Mouse (Mus musculus) embryonic fibroblast, embryonic 13.5 days (primary cell): ENCODE measurements around the gene Usp38. TPM values are rescaled to one million over a fixed set of nuclear protein-coding genes. Genes with fewer than 3 reads are reported as not detected.

Source experiments
- H3K27ac ChIP-seq: 2 replicates; pipeline ENCODE4 v1.5.1; 2012; ENCODE audit warnings: low read length, control low read depth, inconsistent platforms; ENCODE audit not compliant: insufficient read depth
- H3K4me1 ChIP-seq: 2 replicates; pipeline ENCODE4 v1.6.1; 2011; ENCODE audit warnings: low read length; ENCODE audit not compliant: control insufficient read depth, insufficient read depth
- H3K4me3 ChIP-seq: 2 replicates; pipeline ENCODE4 v1.5.1; 2011; ENCODE audit warnings: mild to moderate bottlenecking, control low read depth, low read length; ENCODE audit not compliant: insufficient read depth
- CTCF ChIP-seq: IDR thresholded peaks from 2 replicates; pipeline ENCODE4 v1.5.1; 2011; ENCODE audit warnings: mild to moderate bottlenecking, control low read depth, low read length, moderate library complexity, borderline replicate concordance; ENCODE audit not compliant: insufficient read depth
- POLR2A ChIP-seq: IDR thresholded peaks from 2 replicates; pipeline ENCODE4 v1.6.1; 2011; ENCODE audit warnings: low read depth, mild to moderate bottlenecking, control low read depth, low read length, moderate library complexity
- polyA plus RNA-seq: library from polyadenylated mRNA; stranded (reverse); fragments of >200 nt; gene quantifications from 2 replicates; pipeline ENCODE4 v1.2.4, GENCODE M21; 2011; ENCODE audit warnings: low read depth; ENCODE audit not compliant: missing spikeins, insufficient read length

Usp38 gene
- polyA plus RNA-seq, 1 experiment: 17.6 TPM

- TF ChIP-seq CTCF: no peak
- TF ChIP-seq POLR2A: no peak
- H3K4me1 ChIP-seq: peaks cover 6% of the 10 kb centered on the region; the same call in 1 of the 2 replicates
- H3K4me3 ChIP-seq: no peak overlapping the region
- 0 out of 2 replicates have a peak overlapping the region, but pooled peaks have one; percentile 21 for H3K27ac ChIP-seq
Observed at GRCm38 (mm10) chr8:80962592-80962983, 52.1 kb downstream of the Usp38 start.

GRCm38 (mm10) chr8:80961937-80962591, 52.7 kb downstream of the Usp38 start:
- peaks cover 6% of the 10 kb centered on the region; the same call in 1 of the 2 replicates for H3K4me1 ChIP-seq
- H3K4me3 ChIP-seq: no peak overlapping the region
- peak overlapping the region; percentile 55; the same call in 1 of the 2 replicates for H3K27ac ChIP-seq
- TF ChIP-seq POLR2A (no peak), CTCF (no peak)

GRCm38 (mm10) chr8:80961070-80961609, 53.6 kb downstream of the Usp38 start:
- Histone ChIP-seq H3K4me3 (no peak overlapping the region), H3K4me1 (peaks cover 6% of the 10 kb centered on the region; the same call in 1 of the 2 replicates)
- TF ChIP-seq CTCF (no peak), POLR2A (no peak)

GRCm38 (mm10) chr8:80959588-80960268, 55.0 kb downstream of the Usp38 start:
- Histone ChIP-seq H3K27ac (no peak overlapping the region), H3K4me1 (peaks cover 6% of the 10 kb centered on the region; the same call in 1 of the 2 replicates), H3K4me3 (no peak overlapping the region)
- TF ChIP-seq POLR2A (no peak), CTCF (no peak)

More at GRCm38 (mm10) chr8:80961070-80961609, 53.6 kb downstream of the Usp38 start:
- H3K27ac ChIP-seq: no peak overlapping the region

DNA sequence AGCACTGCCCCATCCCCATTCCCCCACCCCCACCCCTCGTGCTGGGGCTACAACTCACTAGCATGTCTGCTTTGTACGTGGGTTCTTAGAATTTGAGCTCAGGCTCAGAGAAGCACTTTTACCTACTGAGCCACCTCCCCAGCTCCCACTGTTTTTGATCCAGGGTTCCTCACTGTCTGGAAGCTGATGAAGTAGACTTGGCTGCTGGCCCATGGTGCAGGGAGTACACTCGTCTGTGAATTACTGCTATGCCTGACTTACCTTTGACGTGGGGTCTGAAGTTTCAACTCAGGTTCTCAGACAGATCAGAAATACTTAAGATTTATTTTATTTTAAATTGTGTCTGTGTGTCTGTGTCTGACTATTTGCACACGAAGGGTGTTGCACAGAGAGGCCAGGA, 57.0 kb downstream of the Usp38 start:
- no peak overlapping the region for H3K27ac ChIP-seq
- peaks cover 6% of the 10 kb centered on the region; the same call in 1 of the 2 replicates for H3K4me1 ChIP-seq
- no peak overlapping the region for H3K4me3 ChIP-seq
- TF ChIP-seq CTCF (no peak), POLR2A (no peak)

- Histone ChIP-seq H3K27ac (no peak overlapping the region), H3K4me3 (no peak overlapping the region), H3K4me1 (no peaks in the 10 kb centered on the region; the same call in 1 of the 2 replicates)
- TF ChIP-seq CTCF (no peak), POLR2A (no peak)
Observed at GRCm38 (mm10) chr8:80952973-80953372, 61.8 kb downstream of the Usp38 start.

- no peak overlapping the region for H3K27ac ChIP-seq
- H3K4me1 ChIP-seq: no peaks in the 10 kb centered on the region; the same call in 1 of the 2 replicates
- TF ChIP-seq POLR2A: no peak
- TF ChIP-seq CTCF: no peak
- H3K4me3 ChIP-seq: no peak overlapping the region
Observed at GRCm38 (mm10) chr8:80952235-80952915, 62.4 kb downstream of the Usp38 start.

DNA sequence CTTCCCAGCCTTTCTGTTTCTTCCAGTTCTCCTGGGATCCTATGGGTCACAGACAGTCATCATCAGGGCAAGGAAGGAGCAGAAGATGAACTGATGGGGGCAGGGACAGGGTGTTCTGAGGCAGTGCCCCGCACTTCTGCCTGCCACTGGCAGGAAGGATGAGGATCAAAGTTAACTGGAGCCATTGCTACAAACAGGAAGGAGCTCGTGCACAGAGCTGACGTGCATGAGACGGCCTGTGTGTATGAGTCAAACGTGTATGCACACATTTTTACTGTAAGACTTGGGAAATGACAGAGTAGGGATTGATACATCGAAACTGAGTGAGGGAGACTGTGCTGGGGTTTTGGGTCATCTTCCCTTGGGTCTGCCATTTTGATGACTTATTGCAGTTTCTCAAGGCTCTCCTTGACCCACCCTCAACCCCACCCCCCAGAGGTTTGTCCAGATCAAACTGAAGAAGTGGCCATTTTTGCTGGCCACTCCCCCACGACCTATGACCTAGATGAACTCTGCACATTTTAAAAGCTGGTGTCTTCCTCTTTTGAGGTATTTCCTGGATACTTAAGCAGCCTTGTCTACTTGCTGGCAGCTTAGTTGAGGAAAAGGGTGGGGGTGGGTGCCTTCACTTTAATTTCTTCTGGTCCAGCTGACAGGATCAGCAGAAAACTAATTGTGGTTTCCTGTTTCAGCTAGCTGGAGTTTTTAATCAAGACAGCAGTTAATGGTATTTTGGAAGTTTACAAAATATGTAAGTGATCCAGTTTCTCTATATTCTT, 66.1 kb downstream of the Usp38 start:
- Histone ChIP-seq H3K4me3 (no peak overlapping the region), H3K27ac (no peak overlapping the region), H3K4me1 (no peaks in the 10 kb centered on the region; the same call in 1 of the 2 replicates)
- TF ChIP-seq POLR2A (no peak), CTCF (no peak)

GRCm38 (mm10) chr8:80943742-80944141, 71.0 kb downstream of the Usp38 start:
- Histone ChIP-seq H3K4me3 (no peak overlapping the region), H3K27ac (no peak overlapping the region), H3K4me1 (no peaks in the 10 kb centered on the region)
- TF ChIP-seq POLR2A (no peak), CTCF (no peak)
